Mouse (Mus musculus): Measurements from ENCODE around the gene Bhlha15.

The Bhlha15 gene

DNA sequence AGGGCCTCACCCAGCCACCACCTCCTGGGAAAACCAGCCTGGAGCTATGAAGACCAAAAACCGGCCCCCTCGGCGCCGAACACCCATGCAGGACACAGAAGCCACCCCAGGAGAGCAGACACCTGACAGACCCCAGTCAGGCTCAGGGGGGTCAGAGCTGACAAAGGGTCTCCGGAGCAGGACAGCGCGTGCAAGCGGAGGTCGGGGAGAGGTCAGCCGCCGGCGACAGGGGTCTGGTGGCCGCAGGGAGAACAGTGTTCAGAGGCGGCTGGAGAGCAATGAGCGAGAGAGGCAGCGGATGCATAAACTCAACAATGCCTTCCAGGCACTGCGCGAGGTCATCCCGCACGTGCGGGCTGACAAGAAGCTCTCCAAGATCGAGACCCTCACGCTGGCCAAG lies 940 bp downstream of the Bhlha15 start:
- no peak for DNase-seq (ENCODE audit: low spot score)

DNA sequence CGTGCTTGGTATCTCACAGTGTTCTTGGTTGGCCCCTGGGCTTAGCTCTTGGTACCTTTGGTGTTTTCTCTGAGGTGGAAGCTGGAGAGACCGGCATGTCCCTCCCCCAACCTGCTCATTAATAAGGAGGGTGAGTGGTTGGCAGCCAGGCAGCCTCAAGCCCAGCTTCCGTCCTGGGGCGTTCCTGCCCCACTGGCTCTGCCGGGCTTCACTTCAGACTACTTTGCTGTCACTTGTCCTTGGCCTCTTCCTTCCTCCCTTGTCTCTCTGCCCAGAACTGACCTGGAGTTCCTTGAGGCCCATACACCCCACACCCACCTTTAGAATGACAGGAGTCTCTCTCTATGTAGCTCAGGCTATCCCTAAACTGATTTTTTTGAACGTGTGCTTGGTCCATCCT lies 2.6 kb downstream of the Bhlha15 start:
- no peak for DNase-seq (ENCODE audit: low spot score)

DNA sequence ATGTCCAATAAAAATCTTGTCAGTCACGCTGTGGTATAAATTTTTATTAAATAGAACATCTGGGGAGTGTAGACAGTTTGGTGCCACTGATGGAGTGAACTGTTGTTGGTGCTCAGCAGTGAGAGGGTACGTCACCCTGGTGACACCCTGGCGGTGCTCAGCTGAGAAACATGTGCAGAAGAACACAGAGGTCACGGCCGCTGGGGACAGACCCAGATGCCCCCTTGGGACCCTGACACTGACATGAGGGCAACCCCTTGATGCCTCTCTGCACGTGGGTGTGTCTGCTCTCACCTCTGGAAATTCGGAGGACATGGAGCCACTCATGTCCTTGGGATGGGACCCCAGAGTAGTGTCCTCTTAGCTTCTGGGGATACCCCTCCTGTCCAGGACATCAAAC lies 4.3 kb downstream of the Bhlha15 start:
- no peak for DNase-seq (ENCODE audit: low spot score)

GRCm38 (mm10) chr5:144195567-144195966 lies 5.5 kb downstream of the Bhlha15 start:
- DNase-seq (ENCODE audit: low spot score), result no peak

- DNase-seq (ENCODE audit: low spot score), result no peak
These were observed 10.5 kb downstream of the Bhlha15 start for GRCm38 (mm10) chr5:144200616-144201015.

DNA sequence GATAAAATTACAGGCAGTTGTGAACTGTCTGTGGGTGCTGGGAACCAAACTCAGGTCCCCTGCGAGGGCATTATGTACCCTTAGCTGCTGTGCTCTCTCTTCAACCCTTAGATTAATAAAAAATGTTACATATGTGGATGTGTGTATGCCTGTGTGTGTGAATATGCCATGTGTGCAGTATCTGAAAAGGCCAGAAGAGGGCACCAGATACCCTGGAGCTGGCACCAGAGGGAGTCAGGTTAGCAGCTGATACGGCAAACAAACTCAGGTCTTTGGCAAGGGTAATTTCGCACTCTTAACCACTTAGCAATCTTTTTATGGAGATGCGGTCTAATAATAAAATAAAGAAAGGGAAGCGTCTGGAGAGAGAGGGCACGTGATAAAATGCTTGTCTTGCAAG lies 12.3 kb downstream of the Bhlha15 start:
- DNase-seq (ENCODE audit: low spot score), result no peak

DNA sequence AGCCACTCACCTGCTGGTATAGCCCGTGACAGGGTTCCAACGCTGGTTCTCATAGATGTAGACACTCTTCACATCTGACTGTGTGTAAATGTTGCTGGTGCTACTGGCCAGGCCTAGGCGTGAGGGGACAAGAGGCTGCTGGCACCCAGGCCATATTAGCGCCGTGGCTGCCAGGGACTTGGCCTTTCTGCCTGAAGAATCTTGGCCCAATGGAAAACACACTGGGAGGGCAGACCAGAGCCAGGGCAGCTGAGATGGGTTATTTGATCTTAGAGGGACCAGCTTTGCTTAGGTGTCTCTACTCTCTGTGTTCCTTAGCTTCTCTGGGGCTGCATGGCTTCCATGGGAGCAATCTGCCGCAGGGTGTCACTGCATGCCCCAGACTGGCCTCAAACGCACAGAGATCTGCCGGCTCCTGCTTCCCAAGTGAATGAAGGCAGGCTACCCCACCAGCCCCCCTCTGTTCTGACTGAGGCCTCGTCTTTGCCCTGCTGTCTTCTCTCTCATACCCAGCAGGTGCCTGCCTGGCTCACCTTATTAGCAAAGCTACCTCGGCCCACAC lies 13.4 kb downstream of the Bhlha15 start:
- no peak for DNase-seq (ENCODE audit: low spot score)

GRCm38 (mm10) chr5:144204303-144204702 lies 14.2 kb downstream of the Bhlha15 start:
- DNase-seq (ENCODE audit: low spot score), result no peak

DNA sequence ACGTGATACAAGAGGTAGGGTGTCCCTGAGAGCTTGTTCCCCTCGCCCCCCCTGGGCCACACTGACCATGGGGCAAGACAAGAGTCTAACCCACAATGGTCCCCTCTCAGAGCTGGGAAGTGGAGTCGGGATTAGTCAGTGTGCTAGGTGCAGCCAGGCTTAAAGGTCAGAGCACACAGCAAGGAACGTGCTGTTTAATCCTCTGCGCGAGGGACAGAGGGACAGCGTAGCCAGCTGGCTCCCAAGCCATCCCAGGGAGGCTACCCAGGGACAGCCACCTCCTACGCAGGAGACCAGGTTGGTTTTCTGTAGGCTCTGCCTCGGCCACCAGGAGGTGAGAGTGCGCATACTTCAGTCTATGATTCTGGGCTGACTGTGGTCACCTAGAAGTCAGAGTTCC lies 14.8 kb downstream of the Bhlha15 start:
- no peak for DNase-seq (ENCODE audit: low spot score)

DNA sequence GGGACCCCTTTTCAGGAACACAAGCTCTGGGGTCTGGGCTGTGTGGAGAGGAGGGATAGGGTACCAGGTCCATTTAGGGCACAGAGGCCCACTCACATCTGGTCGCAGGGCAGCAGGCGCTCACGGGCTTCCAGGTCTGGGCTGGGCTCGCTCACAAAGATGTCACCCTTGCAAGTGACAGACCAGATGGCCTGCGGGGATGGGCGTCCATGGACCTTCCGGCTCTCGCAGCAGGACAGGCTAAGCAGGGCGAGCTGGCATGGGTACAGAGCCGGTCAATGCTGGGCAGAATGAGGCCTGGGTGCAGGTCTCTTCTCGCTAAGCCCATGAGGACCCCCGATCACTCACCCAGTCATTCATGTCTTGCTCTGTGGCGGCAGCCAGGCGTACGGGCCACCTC lies 16.0 kb downstream of the Bhlha15 start:
- no peak for DNase-seq (ENCODE audit: low spot score)

DNA sequence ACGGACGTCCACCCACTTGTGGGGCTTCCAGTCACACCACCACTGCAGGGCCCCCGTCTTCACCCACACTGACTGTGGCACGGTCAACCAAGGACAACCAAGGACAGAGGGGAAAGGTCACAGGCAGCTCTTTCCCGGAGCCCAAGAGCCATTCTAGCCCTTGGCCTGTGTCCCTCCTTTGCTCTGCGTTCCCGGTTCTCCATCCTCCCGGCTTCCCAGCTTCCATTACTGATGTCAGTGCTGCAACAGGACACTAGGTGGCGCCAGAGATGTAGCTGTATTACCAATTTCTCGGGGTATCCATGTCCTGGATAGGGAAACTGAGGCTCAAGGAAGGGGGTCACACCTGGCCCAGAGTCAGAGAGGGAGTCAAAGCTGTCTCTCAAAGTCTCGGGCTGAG lies 17.4 kb downstream of the Bhlha15 start:
- peak; percentile 33 for DNase-seq (ENCODE audit: low spot score)

DNA sequence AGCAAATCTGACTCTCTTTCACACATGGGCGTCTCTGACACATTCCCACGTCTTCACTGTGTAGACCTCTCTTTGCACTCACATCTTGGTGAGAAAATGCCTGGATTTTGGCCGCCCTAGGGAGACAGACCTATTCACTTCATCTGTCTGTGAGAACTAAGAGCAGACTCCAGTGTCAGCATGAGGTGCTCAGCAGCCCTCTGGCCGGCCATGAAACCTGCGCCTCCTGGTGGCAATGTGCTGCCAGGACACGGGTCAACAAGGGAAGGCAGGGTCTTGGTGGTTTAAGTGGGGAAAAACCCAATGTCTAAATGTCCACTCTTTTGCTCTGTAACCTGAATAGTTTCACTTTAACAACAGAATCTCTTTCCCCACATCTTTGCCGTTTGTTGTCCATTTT lies 24.4 kb downstream of the Bhlha15 start:
- peak; percentile 63 for DNase-seq (ENCODE audit: low spot score)

- no peak for DNase-seq (ENCODE audit: low spot score)
These were observed 25.9 kb downstream of the Bhlha15 start for GRCm38 (mm10) chr5:144215992-144216391.

GRCm38 (mm10) chr5:144218061-144218460 lies 28.0 kb downstream of the Bhlha15 start:
- no peak for DNase-seq (ENCODE audit: low spot score)

- DNase-seq (ENCODE audit: low spot score), result no peak
These were observed 29.2 kb downstream of the Bhlha15 start for GRCm38 (mm10) chr5:144219306-144219705.

DNA sequence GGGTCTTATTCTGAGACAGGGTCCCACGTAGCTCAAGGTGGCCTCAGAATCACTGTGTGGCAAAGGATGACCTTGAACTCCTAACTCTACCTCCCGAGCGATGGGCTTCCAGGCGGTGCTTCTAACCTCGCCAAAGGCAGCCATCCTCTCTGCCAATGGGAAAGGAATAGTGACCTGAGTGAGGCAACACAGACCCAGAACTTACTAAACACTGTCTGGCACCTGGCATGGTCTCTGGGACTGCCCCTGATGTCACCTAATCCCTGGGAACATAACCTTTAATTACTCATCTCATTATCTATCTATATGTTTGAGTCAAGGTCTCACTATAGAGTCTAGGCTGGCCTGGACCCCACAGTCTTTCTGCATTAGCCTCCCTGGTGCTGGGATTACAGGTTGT lies 29.9 kb downstream of the Bhlha15 start:
- DNase-seq (ENCODE audit: low spot score), result no peak

GRCm38 (mm10) chr5:144221305-144221704 lies 31.2 kb downstream of the Bhlha15 start:
- DNase-seq (ENCODE audit: low spot score), result no peak

GRCm38 (mm10) chr5:144222811-144223502 lies 32.9 kb downstream of the Bhlha15 start:
- DNase-seq (ENCODE audit: low spot score), result no peak

DNA sequence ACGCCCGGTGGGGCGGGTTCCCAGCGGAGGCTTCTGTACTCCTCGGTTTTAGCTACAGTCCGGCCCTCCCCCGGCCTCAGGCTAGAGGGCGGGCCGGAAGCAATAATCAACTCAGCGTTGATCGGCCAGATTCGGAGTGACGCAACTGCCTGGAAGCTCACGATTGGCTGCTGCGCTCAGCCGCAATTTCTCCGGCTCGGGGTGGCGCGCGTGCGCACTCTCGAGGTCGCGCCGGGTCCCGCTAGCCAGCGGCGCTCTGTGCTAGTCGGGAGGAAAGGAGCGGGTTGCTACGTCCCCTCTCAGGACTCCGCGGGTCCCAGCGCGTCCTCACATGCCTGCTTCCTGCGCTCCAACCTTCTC lies 33.4 kb downstream of the Bhlha15 start, which contains the start of gene Tecpr1:
TSS of gene Tecpr1 (minus strand) at position 113 of the 360 bp plus-strand sequence.
- peak; percentile 94 for DNase-seq (ENCODE audit: low spot score)

- DNase-seq (ENCODE audit: low spot score), result no peak
These were observed 34.1 kb downstream of the Bhlha15 start for GRCm38 (mm10) chr5:144223899-144224816.

- no peak for DNase-seq (ENCODE audit: low spot score)
These were observed 36.1 kb downstream of the Bhlha15 start for GRCm38 (mm10) chr5:144226220-144226619.

- DNase-seq (ENCODE audit: low spot score), result no peak
These were observed 40.1 kb downstream of the Bhlha15 start for GRCm38 (mm10) chr5:144230216-144230615.

- DNase-seq (ENCODE audit: low spot score), result no peak
These were observed 41.3 kb downstream of the Bhlha15 start for GRCm38 (mm10) chr5:144231410-144231809.

Data from ovary, postnatal 36 days (tissue).